Mouse (Mus musculus) liver, adult 2 months (tissue): Measurements from ENCODE around the gene Col15a1.

ENCODE experiments used
- CTCF ChIP-seq: fragments of 200-500 bp; IDR thresholded peaks from 2 replicates; pipeline ENCODE4 v1.5.1; 2011; ENCODE audit warnings: low read depth, low read length, control low read depth
- POLR2A ChIP-seq: fragments of 200-500 bp; IDR thresholded peaks from 2 replicates; pipeline ENCODE4 v1.6.1; 2011; ENCODE audit warnings: low read length, control low read depth; ENCODE audit not compliant: insufficient read depth; ENCODE audit errors: extremely low read depth

DNA sequence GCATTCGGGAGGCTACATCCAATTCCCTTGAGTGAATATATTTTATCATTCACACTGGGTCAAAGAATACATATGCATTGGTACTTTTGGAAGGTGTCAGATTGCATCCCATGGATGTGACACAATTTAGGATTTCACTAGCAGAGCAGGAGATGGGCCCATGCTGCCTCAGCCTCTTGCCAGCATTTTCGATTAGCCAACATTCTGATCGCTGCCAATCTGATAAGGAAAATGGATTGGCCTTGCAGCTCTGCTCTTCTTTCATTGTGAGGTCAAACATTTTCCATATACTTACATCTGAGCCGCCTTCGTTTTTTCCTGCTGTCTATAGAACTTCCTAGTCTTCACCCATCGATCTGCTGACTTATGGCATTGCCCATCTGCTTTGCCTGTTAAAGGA is 31.2 kb downstream of the Col15a1 start:
- no peak for TF ChIP-seq CTCF
- TF ChIP-seq POLR2A: no peak
